Mouse (Mus musculus) adipose tissue, adult 10 weeks (tissue): Measurements from ENCODE around the gene Ddit4. TPM values are rescaled to one million over a fixed set of nuclear protein-coding genes. Genes with fewer than 3 reads are reported as not detected.

Experiments used
- polyA plus RNA-seq: library from polyadenylated mRNA; stranded (reverse); fragments of 350-450 nt; fragmentation: Illumina TruSeq; extraction: RNeasy Lipid Tissue Mini Kit (QIAGEN cat#74804); gene quantifications from one replicate; pipeline ENCODE4 v1.2.3, GENCODE M21; 2014; ENCODE audit warnings: low read depth, low replicate concordance

Ddit4 gene
- polyA plus RNA-seq = 87.2 TPM

GRCm38 (mm10) chr10:59951211-59952151 is at the start of gene Ddit4:
Gene Ddit4 (minus strand): TSS chr10:59951834.

Other genes with a start within 250 kb of the Ddit4 start
- gene Micu1, start 249.4 kb downstream of the Ddit4 start, polyA plus RNA-seq = 32.7 TPM
- gene Dnajb12, start 72.3 kb downstream of the Ddit4 start, polyA plus RNA-seq = 33.8 TPM
- 32.6 TPM for gene Ascc1, start 51.0 kb upstream of the Ddit4 start, polyA plus RNA-seq
- 64.9 TPM for gene Anapc16, start 51.3 kb upstream of the Ddit4 start, polyA plus RNA-seq
- gene Spock2, start 154.4 kb upstream of the Ddit4 start, polyA plus RNA-seq = 37.0 TPM